Mouse (Mus musculus) bone marrow macrophage, adult 2 months (primary cell): ENCODE data around the gene Sh3bgrl2. TPM values are rescaled to one million over a fixed set of nuclear protein-coding genes. Genes with fewer than 3 reads are reported as not detected.

Source experiments
- H3K27ac ChIP-seq: 2 replicates; pipeline ENCODE4 v1.5.1; 2012; ENCODE audit warnings: low read depth, low read length; ENCODE audit not compliant: insufficient read depth
- H3K4me1 ChIP-seq: 2 replicates; pipeline ENCODE4 v1.6.1; 2012; ENCODE audit warnings: low read length; ENCODE audit not compliant: control insufficient read depth, insufficient read depth
- H3K4me3 ChIP-seq: 2 replicates; pipeline ENCODE4 v1.5.1; 2012; ENCODE audit warnings: mild to moderate bottlenecking, low read length, moderate library complexity; ENCODE audit not compliant: insufficient read depth
- CTCF ChIP-seq: IDR thresholded peaks from 2 replicates; pipeline ENCODE4 v1.5.1; 2012; ENCODE audit warnings: low read depth, mild to moderate bottlenecking, low read length, moderate library complexity
- POLR2A ChIP-seq: IDR thresholded peaks from 2 replicates; pipeline ENCODE4 v1.6.1; 2012; ENCODE audit warnings: mild to moderate bottlenecking, low read depth, low read length, borderline replicate concordance
- polyA plus RNA-seq: library from polyadenylated mRNA; stranded (reverse); fragments of >200 nt; gene quantifications from 2 replicates; pipeline ENCODE4 v1.2.4, GENCODE M21; 2012; ENCODE audit not compliant: missing spikeins, insufficient read depth, insufficient read length

The Sh3bgrl2 gene
- polyA plus RNA-seq, 1 experiment: 20.0 TPM

- H3K4me3 ChIP-seq: no peak overlapping the region
- H3K4me1 ChIP-seq: peaks cover 65% of the 10 kb centered on the region
- H3K27ac ChIP-seq: no peak overlapping the region
- no peak for TF ChIP-seq POLR2A
- no peak for TF ChIP-seq CTCF
Measured at GRCm38 (mm10) chr9:83560670-83561069, 12.5 kb downstream of the Sh3bgrl2 start.

- TF ChIP-seq POLR2A: no peak
- TF ChIP-seq CTCF: no peak
- Histone ChIP-seq H3K4me3 (no peak overlapping the region), H3K4me1 (peaks cover 68% of the 10 kb centered on the region), H3K27ac (peak overlapping the region; percentile 61)
Measured at GRCm38 (mm10) chr9:83562889-83563288, 14.8 kb downstream of the Sh3bgrl2 start.

GRCm38 (mm10) chr9:83563808-83564549 lies 15.9 kb downstream of the Sh3bgrl2 start:
- H3K4me1 ChIP-seq: peaks cover 79% of the 10 kb centered on the region
- H3K4me3 ChIP-seq: peak overlapping the region; percentile 25; the same call in 1 of the 2 replicates
- no peak for TF ChIP-seq POLR2A
- TF ChIP-seq CTCF: no peak
- peak overlapping the region; percentile 42 for H3K27ac ChIP-seq

GRCm38 (mm10) chr9:83564934-83565652 lies 17.0 kb downstream of the Sh3bgrl2 start:
- H3K27ac ChIP-seq: no peak overlapping the region
- TF ChIP-seq CTCF (no peak), POLR2A (no peak)
- H3K4me3 ChIP-seq: no peak overlapping the region
- peaks cover 88% of the 10 kb centered on the region for H3K4me1 ChIP-seq

- TF ChIP-seq CTCF (no peak), POLR2A (no peak)
- peaks cover 85% of the 10 kb centered on the region for H3K4me1 ChIP-seq
- no peak overlapping the region for H3K27ac ChIP-seq
Measured at GRCm38 (mm10) chr9:83566141-83566540, 18.0 kb downstream of the Sh3bgrl2 start.

GRCm38 (mm10) chr9:83568125-83568524 lies 20.0 kb downstream of the Sh3bgrl2 start:
- H3K4me3 ChIP-seq: no peak overlapping the region
- peaks cover 82% of the 10 kb centered on the region for H3K4me1 ChIP-seq
- peak overlapping the region; percentile 60 for H3K27ac ChIP-seq
- TF ChIP-seq CTCF (no peak), POLR2A (no peak)

More at GRCm38 (mm10) chr9:83566141-83566540, 18.0 kb downstream of the Sh3bgrl2 start:
- H3K4me3 ChIP-seq: no peak overlapping the region

- Histone ChIP-seq H3K4me3 (no peak overlapping the region), H3K27ac (peak overlapping the region; percentile 60), H3K4me1 (peaks cover 81% of the 10 kb centered on the region)
- TF ChIP-seq POLR2A: no peak
- TF ChIP-seq CTCF: no peak
Measured at GRCm38 (mm10) chr9:83568937-83569336, 20.8 kb downstream of the Sh3bgrl2 start.

GRCm38 (mm10) chr9:83569898-83570297 lies 21.8 kb downstream of the Sh3bgrl2 start:
- Histone ChIP-seq H3K27ac (no peak overlapping the region), H3K4me3 (no peak overlapping the region), H3K4me1 (peaks cover 82% of the 10 kb centered on the region)
- TF ChIP-seq CTCF: no peak
- TF ChIP-seq POLR2A: no peak

- TF ChIP-seq CTCF: no peak
- TF ChIP-seq POLR2A: no peak
- H3K27ac ChIP-seq: no peak overlapping the region
- H3K4me3 ChIP-seq: no peak overlapping the region
- H3K4me1 ChIP-seq: peaks cover 81% of the 10 kb centered on the region
Measured at GRCm38 (mm10) chr9:83571315-83571714, 23.2 kb downstream of the Sh3bgrl2 start.

GRCm38 (mm10) chr9:83572326-83572725 lies 24.2 kb downstream of the Sh3bgrl2 start:
- peaks cover 73% of the 10 kb centered on the region for H3K4me1 ChIP-seq
- H3K4me3 ChIP-seq: no peak overlapping the region
- H3K27ac ChIP-seq: no peak overlapping the region
- TF ChIP-seq CTCF (no peak), POLR2A (no peak)
